Mouse (Mus musculus) spleen, postnatal 14 days (tissue): Measurements from ENCODE around the gene Pla2g15.
"Not testable (repeated sequence)": the region's sequence is repeated elsewhere in the genome, so short reads cannot be mapped to it uniquely, and the experiment has no call there.

Source experiments
- DNase-seq, 2 experiments: peaks; one replicate each; pipeline ENCODE4 v3.0.0; 2021 to 2022; ENCODE audit warnings: low spot score in 2 of 2

Gene Pla2g15

DNA sequence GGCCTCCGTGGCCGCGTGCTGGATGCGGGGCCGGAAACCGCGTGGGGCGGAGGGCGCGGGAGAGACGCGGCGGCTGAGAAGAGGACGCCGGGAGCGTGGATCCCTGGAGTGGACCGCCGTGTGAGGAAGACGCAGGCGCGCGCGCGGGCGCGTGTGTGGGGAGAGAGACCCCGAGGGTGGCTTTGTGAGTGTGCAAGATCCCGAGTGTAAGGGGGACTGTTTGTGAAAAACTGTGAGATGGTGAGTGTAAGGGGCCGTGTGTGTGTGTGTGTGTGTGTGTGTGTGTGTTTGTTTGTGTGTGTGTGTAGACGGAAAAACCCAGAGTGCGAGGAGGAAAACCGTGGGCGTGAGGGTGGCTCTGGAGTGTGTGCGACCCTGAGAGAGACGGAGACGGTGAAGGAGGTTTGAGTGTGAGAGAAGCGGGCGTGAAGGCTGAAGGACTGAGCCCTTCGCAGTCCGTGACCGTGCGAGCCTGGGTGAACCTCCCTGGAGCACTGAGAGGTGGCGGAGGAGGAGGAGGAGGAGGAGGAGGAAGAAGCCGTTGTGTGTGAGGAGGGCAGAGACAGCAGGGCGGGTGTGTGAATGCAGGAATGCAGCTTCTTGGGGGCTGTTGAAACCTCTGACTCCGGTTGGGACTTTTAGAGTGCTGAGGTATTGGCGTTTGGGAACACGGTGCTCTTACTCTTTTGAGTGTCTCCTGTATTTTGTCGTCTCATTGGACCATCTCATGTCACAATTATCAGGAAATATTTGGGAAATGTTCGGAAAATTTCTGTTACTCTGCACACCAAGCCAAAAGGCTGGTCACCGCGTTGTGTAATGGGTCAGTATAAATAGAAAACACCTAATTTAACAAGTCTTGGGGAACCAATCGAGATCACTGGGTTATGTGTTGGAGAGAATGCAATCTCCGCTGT lies 19.1 kb downstream of the Pla2g15 start:
- DNase-seq: no peak

DNA sequence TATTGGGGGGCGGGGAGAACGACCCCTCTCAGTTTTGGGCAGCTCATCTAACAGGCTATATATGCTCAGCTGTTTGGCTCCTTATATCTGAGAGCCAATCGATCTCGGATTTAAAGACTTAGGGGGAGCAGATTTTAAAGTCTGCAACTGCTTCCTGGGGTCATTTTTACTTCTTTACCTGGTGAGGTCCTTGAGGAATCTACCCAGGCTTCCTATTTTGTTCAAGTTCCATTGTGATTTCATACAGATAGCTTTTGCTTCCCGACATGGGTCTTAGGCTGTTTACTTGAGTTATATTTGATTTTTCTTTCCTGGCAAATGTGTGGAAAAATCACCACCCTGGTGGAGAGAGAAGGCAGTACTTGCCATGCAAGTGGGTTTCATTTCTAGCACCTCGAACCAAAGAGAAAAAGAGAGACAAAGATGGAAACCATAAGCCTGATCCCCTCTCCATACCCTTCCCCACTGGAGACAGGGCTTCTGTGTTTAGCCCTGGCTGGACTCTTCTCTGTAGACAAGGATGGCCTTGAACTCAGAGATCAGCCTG lies 19.8 kb downstream of the Pla2g15 start:
- no peak for DNase-seq

GRCm38 (mm10) chr8:106173566-106173965 lies 23.4 kb downstream of the Pla2g15 start:
- DNase-seq: no peak

DNA sequence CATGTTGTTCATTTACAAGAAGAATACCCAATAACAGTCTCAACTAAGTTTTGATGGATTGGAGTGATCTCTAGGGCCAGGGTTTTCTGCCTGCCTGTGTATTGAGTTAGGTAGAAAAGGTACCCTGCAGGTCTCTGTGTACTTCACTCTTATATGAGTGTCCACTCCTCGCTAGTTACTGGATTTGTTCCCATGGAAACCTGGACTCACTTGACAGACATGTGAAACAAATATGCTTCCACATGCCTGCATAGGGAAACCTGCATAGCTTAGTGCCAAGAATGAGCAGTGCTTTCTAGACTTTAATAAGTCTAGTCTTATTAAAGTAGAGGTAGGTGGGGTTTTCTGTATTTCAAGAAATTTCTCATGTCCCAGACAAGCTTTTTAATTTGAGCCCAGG lies 26.7 kb downstream of the Pla2g15 start:
- DNase-seq: no peak

DNA sequence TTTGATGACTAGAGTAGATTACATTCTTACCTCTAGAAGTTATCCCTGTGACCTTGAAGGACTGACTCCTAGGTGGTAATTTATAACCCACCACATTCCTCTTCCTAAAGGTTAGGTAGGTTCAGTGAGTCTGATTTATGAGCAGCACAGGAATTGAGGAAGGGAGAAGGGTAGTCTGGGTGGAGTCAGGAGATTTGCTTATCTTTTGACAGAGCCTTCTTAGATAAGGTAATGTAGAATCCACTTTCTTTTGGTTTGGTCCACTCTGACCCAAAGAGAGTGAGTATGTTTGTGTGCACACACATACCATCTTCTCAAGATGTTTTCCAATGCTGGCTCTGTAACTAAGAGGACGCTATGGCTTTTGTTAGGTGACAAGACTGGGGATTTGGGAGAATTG lies 27.4 kb downstream of the Pla2g15 start:
- no peak for DNase-seq

GRCm38 (mm10) chr8:106178428-106178827 lies 28.2 kb downstream of the Pla2g15 start:
- no peak for DNase-seq

DNA sequence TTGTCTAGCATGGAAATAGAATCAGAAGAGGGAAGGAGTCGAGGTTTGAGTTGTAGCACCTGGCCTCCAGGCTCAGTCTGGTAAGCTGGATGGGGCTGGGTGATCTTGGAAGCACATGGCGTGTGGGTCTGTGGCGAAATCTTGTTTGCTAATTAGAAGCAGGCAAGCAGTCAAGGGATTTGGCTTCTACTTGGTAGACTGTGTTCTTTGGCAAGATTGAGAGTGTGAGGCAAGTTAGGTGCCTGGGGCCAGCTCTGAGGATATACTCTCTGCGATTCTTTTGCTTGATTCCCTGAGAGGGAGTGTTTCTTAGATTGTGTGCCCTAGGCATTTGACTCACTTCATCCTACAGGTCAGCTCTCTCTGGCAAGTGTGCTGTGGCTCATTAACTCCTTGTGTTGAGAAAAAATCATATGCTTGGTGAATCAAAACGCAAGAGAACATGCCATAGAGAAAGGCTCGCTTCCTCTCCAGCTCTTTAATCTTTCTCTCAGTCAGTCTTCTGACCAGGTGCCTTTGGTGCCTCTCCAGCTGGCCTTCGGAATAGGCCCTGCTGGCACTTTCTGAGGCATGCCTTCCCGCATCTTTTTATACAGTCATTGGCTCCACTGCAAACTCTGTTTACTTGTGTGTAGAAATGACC lies 35.5 kb downstream of the Pla2g15 start:
- no peak for DNase-seq

DNA sequence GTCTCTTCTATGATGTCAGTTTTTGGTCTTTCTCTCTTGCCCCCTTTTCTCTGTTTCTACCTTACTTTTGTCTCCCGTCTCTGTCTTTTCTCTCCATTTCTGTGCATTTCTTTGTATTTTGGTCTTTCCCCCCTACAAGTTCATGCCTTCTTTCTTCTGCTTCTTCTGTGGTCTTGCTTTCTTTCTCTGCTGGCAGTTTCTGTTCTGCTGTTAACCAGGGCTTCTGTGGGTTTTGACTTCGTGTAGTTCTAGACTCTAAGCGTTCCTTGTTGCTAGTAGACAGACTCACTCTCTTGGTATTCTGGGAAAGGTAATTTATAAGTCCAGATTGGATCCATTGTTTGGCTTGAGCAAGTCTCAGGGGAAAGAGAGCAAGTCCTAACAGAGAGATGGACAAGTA lies 36.2 kb downstream of the Pla2g15 start:
- no peak for DNase-seq

- DNase-seq: no peak
Measured at GRCm38 (mm10) chr8:106189162-106189561, 39.0 kb downstream of the Pla2g15 start.

- DNase-seq: no peak
Measured at GRCm38 (mm10) chr8:106191639-106192038, 41.4 kb downstream of the Pla2g15 start.

- no peak for DNase-seq
Measured at GRCm38 (mm10) chr8:106193162-106193561, 43.0 kb downstream of the Pla2g15 start.

- no peak for DNase-seq
Measured at GRCm38 (mm10) chr8:106194062-106194461, 43.9 kb downstream of the Pla2g15 start.

DNA sequence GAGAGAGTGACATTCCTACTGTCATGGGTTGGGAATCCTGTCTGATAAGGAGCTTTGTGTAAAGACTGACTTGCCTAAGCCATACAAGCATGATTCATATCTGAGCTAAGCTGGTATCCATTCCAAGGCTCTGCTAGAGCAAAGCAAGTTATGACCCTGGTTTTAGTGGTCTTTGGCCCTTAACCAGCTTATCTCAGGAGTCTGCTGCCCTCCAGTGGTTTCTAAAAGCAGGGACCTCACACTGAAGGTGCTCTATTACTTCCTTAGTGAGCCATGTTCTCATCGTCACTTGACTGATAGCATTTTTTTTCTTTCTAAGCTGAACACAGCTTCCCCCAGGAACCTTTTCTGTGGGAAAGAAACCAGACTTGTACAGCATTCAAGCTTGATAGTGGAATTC lies 48.5 kb downstream of the Pla2g15 start:
- peak in 1 of 2 experiments; percentile 19 for DNase-seq

- DNase-seq: not testable (repeated sequence)
Measured at GRCm38 (mm10) chr8:106199596-106199995, 49.4 kb downstream of the Pla2g15 start.

DNA sequence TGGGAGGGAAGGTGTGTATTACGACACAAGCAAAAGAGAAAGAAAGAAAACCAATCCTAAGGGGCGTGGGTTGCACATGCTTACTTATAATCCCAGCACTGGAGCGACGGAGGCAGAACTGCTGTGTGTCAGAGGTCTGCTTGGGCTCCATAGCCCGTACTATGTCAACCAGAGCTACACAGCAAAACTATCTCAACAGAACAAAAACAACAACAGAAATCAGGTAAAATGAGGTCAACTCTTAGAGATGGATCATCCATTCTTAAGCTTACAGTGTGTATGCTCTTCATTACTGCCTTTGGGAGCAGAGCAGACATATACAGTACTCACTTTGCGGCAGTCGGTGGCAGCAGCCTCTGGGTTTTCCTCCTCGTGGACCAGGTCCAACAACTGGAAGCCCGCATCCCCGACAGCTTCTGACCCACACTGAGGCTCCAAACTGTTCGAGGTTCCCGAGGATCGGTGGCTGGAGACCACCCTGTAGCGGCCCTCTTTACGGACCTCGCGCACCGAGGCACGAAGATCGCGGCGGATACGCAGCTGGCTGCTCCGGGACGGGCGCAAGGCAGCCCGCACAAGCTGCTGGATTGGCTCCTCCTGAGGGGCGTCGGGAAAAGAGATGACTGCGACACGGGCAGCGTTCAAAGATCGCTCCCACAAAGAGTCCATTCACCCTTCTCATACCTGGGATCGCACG lies 60.0 kb downstream of the Pla2g15 start:
- peak; percentile 10 to 19 for DNase-seq

DNA sequence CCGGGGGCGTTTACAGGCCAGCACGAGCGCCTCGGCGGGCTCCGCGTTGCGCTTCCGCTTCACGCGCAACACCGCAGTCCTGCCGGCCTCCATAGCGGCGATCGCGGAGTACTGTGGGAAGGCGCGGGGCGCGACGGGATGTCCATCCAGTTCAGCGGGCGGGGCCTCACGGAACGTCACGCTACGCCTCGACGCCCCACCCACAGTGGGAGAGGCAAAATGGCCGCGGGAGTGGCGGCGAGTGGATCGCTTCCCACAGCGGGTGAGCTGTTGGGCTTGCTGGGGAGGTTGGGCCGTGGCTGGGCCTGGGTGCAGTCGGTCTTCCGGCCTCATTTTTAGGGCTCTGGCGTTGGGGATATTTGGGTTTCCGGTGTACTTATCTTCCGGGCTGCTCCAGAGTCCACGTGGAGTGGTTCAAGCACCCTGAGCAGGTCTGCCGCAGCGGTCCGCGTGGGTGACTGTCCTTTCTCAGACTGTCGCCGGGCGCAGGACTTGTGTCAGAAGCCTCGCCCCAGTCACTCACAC lies 60.7 kb downstream of the Pla2g15 start, which contains the start of the genes Slc7a6os and Prmt7:
Gene Slc7a6os (minus strand): TSS at position 115 of the 525 bp plus-strand sequence.
Gene Prmt7 (plus strand): TSS at position 116 of the 525 bp plus-strand sequence.
- peak; percentile 89 to 92 for DNase-seq

- no peak for DNase-seq
Measured at GRCm38 (mm10) chr8:106211421-106211820, 61.2 kb downstream of the Pla2g15 start.

DNA sequence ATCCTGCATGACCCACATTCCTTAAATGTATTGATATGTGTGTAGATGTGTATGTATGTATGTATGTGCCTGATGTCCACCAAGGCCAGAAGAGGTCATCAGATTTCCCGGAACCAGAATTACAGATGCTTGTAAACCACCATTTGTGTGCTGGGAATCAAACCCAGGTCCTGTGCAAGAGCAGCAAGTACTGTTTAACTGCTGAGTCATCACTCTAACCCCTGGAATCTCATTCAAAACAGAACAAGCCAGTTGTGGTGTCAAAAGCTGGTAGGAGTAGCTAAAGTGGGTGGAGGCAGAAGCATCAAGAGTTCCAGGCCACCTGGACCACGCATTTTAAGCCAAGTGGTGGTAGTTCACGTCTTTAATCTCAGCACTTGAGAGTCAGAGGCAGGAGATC lies 63.8 kb downstream of the Pla2g15 start:
- DNase-seq: no peak
